Mouse (Mus musculus): Measurements from ENCODE around the gene Nxt1.

GRCm38 (mm10) chr2:148717072-148717471 is 44.7 kb downstream of the Nxt1 start:
- TF ChIP-seq CTCF (conservative IDR thresholded peaks at IDR 0.05; ENCODE audit: low read length) (no peak), NANOG (IDR thresholded peaks at IDR 0.05; ENCODE audit: borderline replicate concordance, low read length) (no peak)

Measured in E14TG2a.4 (cell line).